Mouse (Mus musculus) heart, embryonic 16.5 days (tissue): ENCODE results near the gene Ndufaf1. TPM values are rescaled to one million over a fixed set of nuclear protein-coding genes. Genes with fewer than 3 reads are reported as not detected.

Experiments used
- ATAC-seq: fragments of 200-750 bp; cut with Nextera tagmentation; replicated peaks from 2 replicates; pipeline ENCODE4 v1.8.0; 2017; ENCODE audit warnings: moderate number of reproducible peaks; ENCODE audit not compliant: insufficient read depth, low FRiP score; ENCODE audit errors: extremely low read depth
- H3K27ac ChIP-seq: fragments of 300-500 bp; sonication (generic); 2 replicates; pipeline ENCODE4 v1.5.1; 2014; ENCODE audit warnings: mild to moderate bottlenecking, low read length, control low read depth, moderate library complexity
- H3K27me3 ChIP-seq: fragments of 300-500 bp; sonication (generic); 2 replicates; pipeline ENCODE4 v1.6.1; 2014; ENCODE audit warnings: low read length, mixed read lengths; ENCODE audit not compliant: control insufficient read depth, insufficient read depth
- H3K36me3 ChIP-seq: fragments of 300-500 bp; sonication (generic); 2 replicates; pipeline ENCODE4 v1.6.1; 2014; ENCODE audit not compliant: control insufficient read depth, insufficient read depth
- H3K4me1 ChIP-seq: fragments of 300-500 bp; sonication (generic); 2 replicates; pipeline ENCODE4 v1.6.1; 2014; ENCODE audit warnings: low read length, mixed read lengths; ENCODE audit not compliant: control insufficient read depth, insufficient read depth
- H3K4me2 ChIP-seq: fragments of 300-500 bp; sonication (generic); 2 replicates; pipeline ENCODE4 v1.6.1; 2014; ENCODE audit warnings: low read depth, mild to moderate bottlenecking, control low read depth, low read length
- H3K4me3 ChIP-seq: fragments of 300-500 bp; sonication (generic); 2 replicates; pipeline ENCODE4 v1.5.1; 2014; ENCODE audit warnings: mild to moderate bottlenecking, control low read depth, low read length
- H3K9ac ChIP-seq: fragments of 300-500 bp; sonication (generic); 2 replicates; pipeline ENCODE4 v1.6.1; 2014; ENCODE audit warnings: low read length, control low read depth
- H3K9me3 ChIP-seq: fragments of 300-500 bp; sonication (generic); replicated peaks from 2 replicates; pipeline ENCODE4 v1.6.1; 2016; ENCODE audit warnings: low read length; ENCODE audit not compliant: control insufficient read depth
- WGBS: fragments of 180-500 bp; shearing (Covaris S2); extraction: QIAGEN DNeasy Blood & Tissue Kit; methylation state at CpG from one replicate; pipeline ENCODE4 v1.1.7; 2014; 5-methylcytosine and 5-hydroxymethylcytosine counted together
- polyA plus RNA-seq: library from polyadenylated mRNA; unstranded; fragments of >200 nt; fragmentation: Nextera tagmentation; extraction: Ambion mirVana; gene quantifications from 2 replicates; pipeline ENCODE4 v1.2.1, GENCODE M21; 2015

Ndufaf1 gene
- 62.3 and 69.0 TPM in 2 replicates for polyA plus RNA-seq

- ATAC-seq = peak; percentile 76
- peak within 1 kb of the TSS; percentile 70 for H3K27ac ChIP-seq
- no peaks in the 10 kb centered on the region for H3K27me3 ChIP-seq
- peak within 1 kb of the TSS; percentile 92 for H3K4me3 ChIP-seq
- H3K9me3 ChIP-seq = no peaks in the 10 kb centered on the region
- peaks cover 8% of the 10 kb centered on the region for H3K4me1 ChIP-seq
- H3K36me3 ChIP-seq = peaks cover 16% of the 10 kb centered on the region
- under 1% methylated on average over 44 of the region's 44 CpGs for WGBS
- H3K4me2 ChIP-seq = peak within 1 kb of the TSS; percentile 87
- peak within 1 kb of the TSS; percentile 95 for H3K9ac ChIP-seq
Measured at GRCm38 (mm10) chr2:119662220-119663182, at the start of gene Ndufaf1. TSS of gene Ndufaf1 (minus strand) at chr2:119662827.

GRCm38 (mm10) chr2:119710011-119710410, 47.4 kb upstream of the Ndufaf1 start:
- WGBS = 82% methylated on average over 3 of the region's 3 CpGs
- no peak overlapping the region for H3K9ac ChIP-seq
- no peak for ATAC-seq
- no peaks in the 10 kb centered on the region for H3K4me1 ChIP-seq
- H3K4me3 ChIP-seq = no peak overlapping the region
- H3K27ac ChIP-seq = no peak overlapping the region
- no peaks in the 10 kb centered on the region for H3K9me3 ChIP-seq
- H3K36me3 ChIP-seq = peaks cover 38% of the 10 kb centered on the region
- H3K27me3 ChIP-seq = no peaks in the 10 kb centered on the region
- no peak overlapping the region for H3K4me2 ChIP-seq

- Histone ChIP-seq H3K9ac (no peak overlapping the region), H3K4me1 (no peaks in the 10 kb centered on the region), H3K36me3 (peaks cover 35% of the 10 kb centered on the region), H3K9me3 (no peaks in the 10 kb centered on the region), H3K4me2 (no peak overlapping the region), H3K4me3 (no peak overlapping the region), H3K27me3 (no peaks in the 10 kb centered on the region), H3K27ac (no peak overlapping the region)
- no peak for ATAC-seq
- 88% methylated on average over 3 of the region's 3 CpGs for WGBS
Measured at GRCm38 (mm10) chr2:119707676-119708075, 45.0 kb upstream of the Ndufaf1 start.

- Histone ChIP-seq H3K4me3 (no peak overlapping the region), H3K9ac (no peak overlapping the region), H3K4me2 (no peak overlapping the region), H3K27me3 (no peaks in the 10 kb centered on the region), H3K36me3 (peaks cover 14% of the 10 kb centered on the region), H3K27ac (no peak overlapping the region), H3K9me3 (no peaks in the 10 kb centered on the region), H3K4me1 (no peaks in the 10 kb centered on the region)
- 98% methylated on average over 2 of the region's 2 CpGs for WGBS
- ATAC-seq = no peak
Measured at GRCm38 (mm10) chr2:119703171-119703570, 40.5 kb upstream of the Ndufaf1 start.

- H3K4me3 ChIP-seq = no peak overlapping the region
- H3K36me3 ChIP-seq = peaks cover 2% of the 10 kb centered on the region; the same call in 1 of the 2 replicates
- ATAC-seq = no peak
- no peaks in the 10 kb centered on the region for H3K9me3 ChIP-seq
- no peaks in the 10 kb centered on the region for H3K27me3 ChIP-seq
- H3K27ac ChIP-seq = no peak overlapping the region
- H3K4me2 ChIP-seq = no peak overlapping the region
- WGBS = 91% methylated on average over 3 of the region's 3 CpGs
- no peaks in the 10 kb centered on the region for H3K4me1 ChIP-seq
- no peak overlapping the region for H3K9ac ChIP-seq
Measured at GRCm38 (mm10) chr2:119699962-119700361, 37.3 kb upstream of the Ndufaf1 start.

GRCm38 (mm10) chr2:119698472-119698871, 35.8 kb upstream of the Ndufaf1 start:
- Histone ChIP-seq H3K9ac (no peak overlapping the region), H3K27ac (no peak overlapping the region), H3K4me3 (no peak overlapping the region), H3K9me3 (no peaks in the 10 kb centered on the region), H3K27me3 (no peaks in the 10 kb centered on the region), H3K4me2 (no peak overlapping the region), H3K36me3 (0 out of 2 replicates have a peak, but pooled peaks cover 2% of the 10 kb centered on the region), H3K4me1 (no peaks in the 10 kb centered on the region)
- ATAC-seq = no peak
- WGBS = 90% methylated on average over 2 of the region's 2 CpGs

GRCm38 (mm10) chr2:119696111-119696510, 33.5 kb upstream of the Ndufaf1 start:
- no peaks in the 10 kb centered on the region for H3K4me1 ChIP-seq
- no peak overlapping the region for H3K27ac ChIP-seq
- H3K27me3 ChIP-seq = no peaks in the 10 kb centered on the region
- H3K9me3 ChIP-seq = no peaks in the 10 kb centered on the region
- ATAC-seq = no peak
- no peak overlapping the region for H3K9ac ChIP-seq
- WGBS = 75% methylated on average over 1 of the region's 1 CpGs
- 0 out of 2 replicates have a peak, but pooled peaks cover 6% of the 10 kb centered on the region for H3K36me3 ChIP-seq
- no peak overlapping the region for H3K4me2 ChIP-seq
- no peak overlapping the region for H3K4me3 ChIP-seq

GRCm38 (mm10) chr2:119694826-119695225, 32.2 kb upstream of the Ndufaf1 start:
- 82% methylated on average over 2 of the region's 2 CpGs for WGBS
- Histone ChIP-seq H3K36me3 (0 out of 2 replicates have a peak, but pooled peaks cover 6% of the 10 kb centered on the region), H3K4me1 (peaks cover 4% of the 10 kb centered on the region; the same call in 1 of the 2 replicates), H3K27me3 (no peaks in the 10 kb centered on the region), H3K4me3 (no peak overlapping the region), H3K27ac (no peak overlapping the region), H3K9ac (no peak overlapping the region), H3K9me3 (no peaks in the 10 kb centered on the region), H3K4me2 (no peak overlapping the region)
- ATAC-seq = no peak
